Mouse (Mus musculus) MEL (cell line): ENCODE data around the gene Pbx2. TPM values are rescaled to one million over a fixed set of nuclear protein-coding genes. Genes with fewer than 3 reads are reported as not detected.
A peak's percentile ranks its signal among the peaks of the same experiment; 100 is the strongest.

Experiments used
- DNase-seq: peaks from one replicate; pipeline ENCODE4 v3.0.0; 2011; ENCODE audit warnings: low read depth, low spot score
- H3K27ac ChIP-seq: 2 replicates; pipeline ENCODE4 v1.5.1; 2012; ENCODE audit warnings: low read depth, mild to moderate bottlenecking, control low read depth, low read length, moderate library complexity; ENCODE audit not compliant: control insufficient read depth
- H3K27me3 ChIP-seq, 2 experiments: fragments of 150-350 bp in 1 of 2; sonication (generic) in 1 of 2; 2 replicates each; pipeline ENCODE4 v1.6.1; 2012; ENCODE audit warnings: low read length in 2 of 2, mild to moderate bottlenecking in 2 of 2, improper control_type of control experiment in 1 of 2, moderate library complexity in 1 of 2; ENCODE audit not compliant: insufficient read depth in 2 of 2, control insufficient read depth in 1 of 2
- H3K36me3 ChIP-seq, 2 experiments: 2 replicates each; pipeline ENCODE4 v1.6.1; 2012 to 2014; ENCODE audit warnings: low read length in 2 of 2, improper control_type of control experiment in 1 of 2, inconsistent platforms in 1 of 2, mild to moderate bottlenecking in 1 of 2; ENCODE audit not compliant: insufficient read depth in 2 of 2, control insufficient read depth in 1 of 2
- H3K4me1 ChIP-seq, 2 experiments: fragments of 150-350 bp in 1 of 2; sonication (generic) in 1 of 2; 2 replicates each; pipeline ENCODE4 v1.6.1; 2012; ENCODE audit warnings: low read length in 2 of 2, improper control_type of control experiment in 1 of 2, mild to moderate bottlenecking in 1 of 2; ENCODE audit not compliant: insufficient read depth in 2 of 2, control insufficient read depth in 1 of 2
- H3K4me3 ChIP-seq, 2 experiments: fragments of 150-350 bp in 1 of 2; sonication (generic) in 1 of 2; 2 replicates each; pipeline ENCODE4 v1.5.1; 2012; ENCODE audit warnings: low read depth in 2 of 2, low read length in 2 of 2, mild to moderate bottlenecking in 2 of 2, moderate library complexity in 2 of 2, control low read depth in 1 of 2, improper control_type of control experiment in 1 of 2; ENCODE audit not compliant: control insufficient read depth in 1 of 2, insufficient read depth in 1 of 2
- H3K79me2 ChIP-seq: 2 replicates; pipeline ENCODE4 v1.6.1; 2012; ENCODE audit warnings: mild to moderate bottlenecking, low read length, moderate library complexity; ENCODE audit not compliant: control insufficient read depth, poor library complexity, insufficient read depth
- H3K9ac ChIP-seq: 2 replicates; pipeline ENCODE4 v1.6.1; 2012; ENCODE audit warnings: low read depth, mild to moderate bottlenecking, control low read depth, low read length, moderate library complexity; ENCODE audit not compliant: control insufficient read depth, poor library complexity, severe bottlenecking
- H3K9me3 ChIP-seq: fragments of 150-350 bp; sonication (generic); replicated peaks from 2 replicates; pipeline ENCODE4 v1.6.1; 2012; ENCODE audit warnings: mild to moderate bottlenecking, low read length, improper control_type of control experiment, moderate library complexity; ENCODE audit not compliant: insufficient read depth
- CHD1 ChIP-seq: IDR thresholded peaks from 2 replicates; pipeline ENCODE4 v1.6.1; 2012; ENCODE audit warnings: low read depth, mild to moderate bottlenecking, inconsistent platforms, low read length, improper control_type of control experiment
- CTCF ChIP-seq, 3 experiments: IDR thresholded peaks in 2 of 3; conservative IDR thresholded peaks in 1 of 3; 2 replicates each; pipeline ENCODE4 v1.5.1; 2011 to 2012; ENCODE audit warnings: low read length in 3 of 3, low read depth in 2 of 3, mild to moderate bottlenecking in 2 of 3, improper control_type of control experiment in 1 of 3, inconsistent platforms in 1 of 3, mixed read lengths in 1 of 3, moderate library complexity in 1 of 3; ENCODE audit not compliant: control insufficient read depth in 1 of 3, insufficient read depth in 1 of 3, poor library complexity in 1 of 3, severe bottlenecking in 1 of 3
- E2F4 ChIP-seq: IDR thresholded peaks from 2 replicates; pipeline ENCODE4 v1.6.1; 2011; ENCODE audit warnings: low read depth, low read length, improper control_type of control experiment, borderline replicate concordance
- ELF1 ChIP-seq: IDR thresholded peaks from 2 replicates; pipeline ENCODE4 v1.6.1; 2014; ENCODE audit warnings: low read depth, mild to moderate bottlenecking, inconsistent platforms, low read length, improper control_type of control experiment, moderate library complexity
- EP300 ChIP-seq, 2 experiments: IDR thresholded peaks; 2 replicates each; pipeline ENCODE4 v1.6.1; 2011; ENCODE audit warnings: improper control_type of control experiment in 2 of 2, low read length in 2 of 2, low read depth in 1 of 2, mild to moderate bottlenecking in 1 of 2
- GABPA ChIP-seq: IDR thresholded peaks from 2 replicates; pipeline ENCODE4 v1.6.1; 2012; ENCODE audit warnings: low read depth, mild to moderate bottlenecking, inconsistent platforms, low read length, improper control_type of control experiment, moderate library complexity
- GATA1 ChIP-seq: IDR thresholded peaks from 2 replicates; pipeline ENCODE4 v1.6.1; 2011; ENCODE audit warnings: low read depth, low read length, improper control_type of control experiment
- HCFC1 ChIP-seq: IDR thresholded peaks from 2 replicates; pipeline ENCODE4 v1.6.1; 2012; ENCODE audit warnings: low read depth, mild to moderate bottlenecking, inconsistent platforms, low read length, improper control_type of control experiment, moderate library complexity
- JUND ChIP-seq: IDR thresholded peaks from 2 replicates; pipeline ENCODE4 v1.6.1; 2011; ENCODE audit warnings: low read depth, mild to moderate bottlenecking, improper control_type of control experiment, low read length
- KAT2A ChIP-seq: conservative IDR thresholded peaks from 2 replicates; pipeline ENCODE4 v1.6.1; 2012; ENCODE audit warnings: low read depth, low read length, improper control_type of control experiment, inconsistent platforms
- MAFK ChIP-seq: IDR thresholded peaks from 2 replicates; pipeline ENCODE4 v1.6.1; 2011; ENCODE audit warnings: low read depth, mild to moderate bottlenecking, low read length, improper control_type of control experiment, borderline replicate concordance
- MAX ChIP-seq: IDR thresholded peaks from 2 replicates; pipeline ENCODE4 v1.6.1; 2011; ENCODE audit warnings: low read length, improper control_type of control experiment
- MAZ ChIP-seq: IDR thresholded peaks from 2 replicates; pipeline ENCODE4 v1.6.1; 2012; ENCODE audit warnings: low read depth, mild to moderate bottlenecking, inconsistent platforms, low read length, improper control_type of control experiment
- MEF2A ChIP-seq: IDR thresholded peaks from 2 replicates; pipeline ENCODE4 v1.6.1; 2014; ENCODE audit warnings: low read depth, mild to moderate bottlenecking, inconsistent platforms, low read length, improper control_type of control experiment; ENCODE audit not compliant: poor library complexity, insufficient replicate concordance, severe bottlenecking; ENCODE audit errors: extremely low read depth
- MYB ChIP-seq: IDR thresholded peaks from 2 replicates; pipeline ENCODE4 v1.6.1; 2011; ENCODE audit warnings: mild to moderate bottlenecking, low read depth, low read length, improper control_type of control experiment
- NRF1 ChIP-seq: IDR thresholded peaks from 2 replicates; pipeline ENCODE4 v1.6.1; 2014; ENCODE audit warnings: low read depth, mild to moderate bottlenecking, inconsistent platforms, low read length, improper control_type of control experiment, moderate library complexity; ENCODE audit not compliant: poor library complexity, insufficient read depth, severe bottlenecking
- POLR2A ChIP-seq, 2 experiments: IDR thresholded peaks; 2 replicates each; pipeline ENCODE4 v1.6.1; 2011 to 2012; ENCODE audit warnings: low read length in 2 of 2, mild to moderate bottlenecking in 2 of 2, control low read depth in 1 of 2, improper control_type of control experiment in 1 of 2, low read depth in 1 of 2, moderate library complexity in 1 of 2; ENCODE audit not compliant: control insufficient read depth in 1 of 2, insufficient read depth in 1 of 2, poor library complexity in 1 of 2
- POLR2AphosphoS2 ChIP-seq: IDR thresholded peaks from 2 replicates; pipeline ENCODE4 v1.6.1; 2011; ENCODE audit warnings: low read length, improper control_type of control experiment
- POLR2AphosphoS5 ChIP-seq: IDR thresholded peaks from 2 replicates; pipeline ENCODE4 v1.6.1; 2012; ENCODE audit warnings: low read depth, borderline replicate concordance, mild to moderate bottlenecking, inconsistent platforms, low read length, moderate library complexity, mixed read lengths
- RAD21 ChIP-seq: IDR thresholded peaks from 2 replicates; pipeline ENCODE4 v1.6.1; 2011; ENCODE audit warnings: mild to moderate bottlenecking, low read depth, low read length, improper control_type of control experiment
- RCOR1 ChIP-seq: IDR thresholded peaks from 2 replicates; pipeline ENCODE4 v1.6.1; 2012; ENCODE audit warnings: low read depth, mild to moderate bottlenecking, inconsistent platforms, low read length, improper control_type of control experiment
- SIN3A ChIP-seq: IDR thresholded peaks from 2 replicates; pipeline ENCODE4 v1.6.1; 2012; ENCODE audit warnings: low read length, improper control_type of control experiment, inconsistent platforms
- SMC3 ChIP-seq: IDR thresholded peaks from 2 replicates; pipeline ENCODE4 v1.6.1; 2011; ENCODE audit warnings: low read depth, low read length, improper control_type of control experiment
- TAL1 ChIP-seq: IDR thresholded peaks from 2 replicates; pipeline ENCODE4 v1.6.1; 2012; ENCODE audit warnings: mild to moderate bottlenecking, inconsistent platforms, low read length, moderate library complexity, mixed read lengths
- TBP ChIP-seq: IDR thresholded peaks from 2 replicates; pipeline ENCODE4 v1.8.0; 2011; ENCODE audit warnings: low read depth, low read length, improper control_type of control experiment
- TCF12 ChIP-seq: IDR thresholded peaks from 2 replicates; pipeline ENCODE4 v1.6.1; 2014; ENCODE audit warnings: low read depth, mild to moderate bottlenecking, inconsistent platforms, low read length, improper control_type of control experiment, moderate library complexity
- UBTF ChIP-seq: IDR thresholded peaks from 2 replicates; pipeline ENCODE4 v1.6.1; 2012; ENCODE audit warnings: low read depth, mild to moderate bottlenecking, inconsistent platforms, low read length, improper control_type of control experiment, moderate library complexity, borderline replicate concordance; ENCODE audit not compliant: insufficient read depth
- USF1 ChIP-seq: IDR thresholded peaks from 2 replicates; pipeline ENCODE4 v1.6.1; 2014; ENCODE audit warnings: low read depth, mild to moderate bottlenecking, inconsistent platforms, low read length, improper control_type of control experiment, moderate library complexity
- USF2 ChIP-seq, 2 experiments: IDR thresholded peaks; 2 replicates each; pipeline ENCODE4 v1.6.1; 2011 to 2012; ENCODE audit warnings: improper control_type of control experiment in 2 of 2, low read length in 2 of 2, borderline replicate concordance in 1 of 2, inconsistent platforms in 1 of 2, low read depth in 1 of 2, mild to moderate bottlenecking in 1 of 2; ENCODE audit not compliant: insufficient read depth in 1 of 2
- ZC3H11A ChIP-seq: IDR thresholded peaks from 2 replicates; pipeline ENCODE4 v1.6.1; 2012; ENCODE audit warnings: low read depth, mild to moderate bottlenecking, inconsistent platforms, low read length, improper control_type of control experiment
- ZNF384 ChIP-seq: IDR thresholded peaks from 2 replicates; pipeline ENCODE4 v1.6.1; 2012; ENCODE audit warnings: low read depth, mild to moderate bottlenecking, inconsistent platforms, low read length, improper control_type of control experiment
- polyA plus RNA-seq, 2 experiments: library from polyadenylated mRNA; stranded (reverse) in 1 of 2; unstranded in 1 of 2; fragments of >175 nt in 1 of 2; fragments of >200 nt in 1 of 2; gene quantifications; 2 replicates each; pipeline versions ENCODE4 v1.2.1 to v1.2.4; 2012; ENCODE audit warnings: low replicate concordance in 2 of 2, low read depth in 1 of 2; ENCODE audit not compliant: insufficient read length in 2 of 2, insufficient read depth in 1 of 2, missing spikeins in 1 of 2
- total RNA-seq: library from RNA; depleted of rRNA; stranded (reverse); fragments of 300-350 nt; gene quantifications from 2 replicates; pipeline ENCODE4 v1.2.3, GENCODE M21; 2012

Gene Pbx2
- total and polyA plus RNA-seq, 3 experiments: 40.3 to 76.7 TPM; not detected in 1

DNA sequence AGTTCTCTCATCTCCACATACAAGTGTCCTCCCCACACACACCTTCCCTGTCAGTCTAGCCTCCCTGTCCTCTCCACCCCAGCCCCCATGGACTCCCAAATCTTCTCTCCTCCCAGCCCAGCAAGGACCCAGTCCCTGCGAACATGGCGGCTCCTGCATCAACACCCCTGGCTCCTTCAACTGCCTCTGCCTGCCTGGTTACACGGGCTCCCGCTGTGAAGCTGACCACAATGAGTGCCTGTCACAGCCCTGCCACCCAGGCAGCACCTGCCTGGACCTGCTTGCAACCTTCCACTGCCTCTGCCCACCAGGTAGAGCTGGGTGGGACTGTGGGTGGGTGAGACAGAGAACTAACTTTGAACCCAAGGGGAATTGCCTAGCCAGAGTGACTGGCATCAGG, 21.1 kb upstream of the Pbx2 start:
- Histone ChIP-seq H3K9me3 (no peaks in the 10 kb centered on the region), H3K4me1 (no peaks in the 10 kb centered on the region), H3K4me3 (no peak overlapping the region), H3K27me3 (peaks cover 0 to 4% of the 10 kb centered on the region in 2 experiments; a peak in 2 of 4 replicates), H3K36me3 (no peaks in the 10 kb centered on the region), H3K9ac (no peak overlapping the region), H3K27ac (no peak overlapping the region), H3K79me2 (no peaks in the 10 kb centered on the region)
- TF ChIP-seq CHD1 (no peak), TAL1 (no peak), KAT2A (no peak), RCOR1 (no peak), USF1 (no peak), MAX (no peak), EP300 (IDR thresholded peaks at IDR 0.05; ENCODE audit: low read depth in 1 of 2, low read length in 2 of 2) (no peak), ELF1 (no peak), GABPA (no peak), MYB (no peak), USF2 (IDR thresholded peaks at IDR 0.05; ENCODE audit: borderline replicate concordance in 1 of 2, insufficient read depth in 1 of 2, low read depth in 1 of 2, low read length in 2 of 2) (no peak), NRF1 (no peak), GATA1 (no peak), SMC3 (no peak), MAZ (no peak), E2F4 (no peak)
- DNase-seq: no peak

DNA sequence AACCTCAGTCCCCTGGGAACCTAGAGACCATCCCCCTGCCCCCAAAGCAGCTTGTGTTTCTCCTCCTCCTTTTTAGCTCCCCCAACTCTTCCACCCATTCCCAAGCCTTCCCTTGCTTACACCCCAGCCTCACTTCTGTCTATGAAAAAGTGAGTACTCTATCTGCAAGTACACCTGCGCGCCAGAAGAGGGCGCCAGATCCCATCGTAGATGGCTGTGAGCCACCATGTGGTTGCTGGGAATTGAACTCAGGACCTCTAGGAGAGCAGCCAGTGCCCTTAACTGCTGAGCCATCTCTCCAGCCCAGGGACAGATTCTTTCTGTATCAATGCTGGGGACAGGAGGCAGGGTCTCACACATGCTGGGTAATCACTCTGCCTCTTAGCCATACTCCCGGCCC, 19.2 kb upstream of the Pbx2 start:
- DNase-seq: peak; percentile 51
- no peaks in the 10 kb centered on the region for H3K4me1 ChIP-seq
- no peaks in the 10 kb centered on the region; a peak in 2 of 4 replicates for H3K27me3 ChIP-seq
- H3K27ac ChIP-seq: no peak overlapping the region
- no peaks in the 10 kb centered on the region for H3K36me3 ChIP-seq
- no peaks in the 10 kb centered on the region for H3K9me3 ChIP-seq
- H3K4me3 ChIP-seq: no peak overlapping the region
- no peaks in the 10 kb centered on the region for H3K79me2 ChIP-seq
- H3K9ac ChIP-seq: no peak overlapping the region
- TF ChIP-seq TBP: no peak
- TF ChIP-seq RAD21: peak; percentile 55
- no peak for TF ChIP-seq GATA1
- TF ChIP-seq MEF2A: no peak
- peak; percentile 51 to 65 (median 51) for TF ChIP-seq CTCF (IDR thresholded peaks at IDR 0.05 in 2 of 3, conservative IDR thresholded peaks at IDR 0.05 in 1 of 3; ENCODE audit: control insufficient read depth in 1 of 3, insufficient read depth in 1 of 3, low read depth in 2 of 3, low read length in 3 of 3, poor library complexity in 1 of 3, severe bottlenecking in 1 of 3)
- TF ChIP-seq JUND: no peak
- no peak for TF ChIP-seq USF1
- no peak for TF ChIP-seq TCF12
- TF ChIP-seq ZC3H11A: peak; percentile 55; the same call in 1 of the 2 replicates
- TF ChIP-seq RCOR1: no peak
- TF ChIP-seq POLR2AphosphoS2: no peak
- no peak for TF ChIP-seq KAT2A
- TF ChIP-seq MAX: no peak
- TF ChIP-seq GABPA: no peak
- TF ChIP-seq USF2 (IDR thresholded peaks at IDR 0.05; ENCODE audit: borderline replicate concordance in 1 of 2, insufficient read depth in 1 of 2, low read depth in 1 of 2, low read length in 2 of 2): no peak
- TF ChIP-seq UBTF: no peak
- no peak for TF ChIP-seq MAZ
- no peak for TF ChIP-seq MAFK
- TF ChIP-seq MYB: no peak
- TF ChIP-seq CHD1: no peak
- no peak for TF ChIP-seq POLR2A (IDR thresholded peaks at IDR 0.05; ENCODE audit: control insufficient read depth in 1 of 2, insufficient read depth in 1 of 2, low read depth in 1 of 2, low read length in 2 of 2, poor library complexity in 1 of 2)
- TF ChIP-seq SIN3A: no peak
- TF ChIP-seq HCFC1: no peak
- no peak for TF ChIP-seq EP300 (IDR thresholded peaks at IDR 0.05; ENCODE audit: low read depth in 1 of 2, low read length in 2 of 2)
- TF ChIP-seq ZNF384: no peak
- no peak for TF ChIP-seq POLR2AphosphoS5
